Mouse (Mus musculus) CD4-positive, CD25-positive, alpha-beta regulatory T cell, adult 9 weeks (primary cell): Measurements from ENCODE around the gene Gm9887. TPM values are rescaled to one million over a fixed set of nuclear protein-coding genes. Genes with fewer than 3 reads are reported as not detected.

ENCODE experiments used
- polyA plus RNA-seq: library from polyadenylated mRNA; unstranded; fragments of 100-300 nt; shearing (Covaris generic); gene quantifications from one replicate; pipeline ENCODE4 v1.2.1, GENCODE M21; 2017

The Gm9887 gene
- not detected for polyA plus RNA-seq

DNA sequence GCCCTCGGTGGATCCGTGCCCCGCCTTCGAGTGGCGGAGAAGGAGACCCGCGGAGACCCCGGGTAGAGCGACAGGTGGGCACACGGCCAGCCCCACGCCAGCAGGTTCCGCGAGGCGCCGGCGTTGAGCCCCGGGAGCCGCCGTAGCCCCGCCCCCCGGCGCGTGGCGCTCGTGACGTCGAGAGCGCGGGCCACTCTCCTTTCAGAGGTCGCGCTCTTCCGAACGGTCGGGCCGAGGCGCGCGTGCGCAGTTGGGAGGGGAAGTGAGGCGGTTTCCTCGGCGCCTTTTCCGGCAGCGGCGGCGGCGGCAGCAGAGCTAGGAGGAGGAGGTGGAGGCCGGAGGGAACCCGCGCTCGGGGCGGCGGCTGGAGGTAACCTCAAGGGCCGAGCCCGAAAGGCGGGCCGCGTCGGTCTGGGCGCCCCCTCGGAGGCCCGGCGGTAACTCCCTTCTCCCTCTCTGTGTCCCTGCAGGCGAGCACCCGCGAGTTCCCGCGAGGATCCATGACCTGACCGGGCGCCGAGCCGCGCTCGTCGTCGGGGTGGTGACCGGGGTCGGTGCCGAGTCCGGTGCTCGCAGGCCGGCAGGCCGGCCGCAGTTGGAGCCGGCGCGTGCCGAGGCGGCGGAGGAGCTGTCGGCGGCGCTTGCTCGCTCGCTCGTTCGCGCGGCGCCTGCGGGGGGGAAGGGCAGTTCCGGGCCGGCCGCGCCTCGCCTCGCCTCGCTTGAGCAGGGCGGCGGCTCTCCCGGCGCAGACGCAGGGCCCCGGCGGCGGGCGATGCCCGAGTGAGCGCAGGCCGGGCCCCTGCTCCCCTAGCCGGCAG, at the start of gene Gm9887, which contains the start of gene Arf6:
Gm9887 (minus strand) TSS at position 605 of the 818 bp plus-strand sequence.
Arf6 (plus strand) TSS at position 297 of the 818 bp plus-strand sequence.

DNA sequence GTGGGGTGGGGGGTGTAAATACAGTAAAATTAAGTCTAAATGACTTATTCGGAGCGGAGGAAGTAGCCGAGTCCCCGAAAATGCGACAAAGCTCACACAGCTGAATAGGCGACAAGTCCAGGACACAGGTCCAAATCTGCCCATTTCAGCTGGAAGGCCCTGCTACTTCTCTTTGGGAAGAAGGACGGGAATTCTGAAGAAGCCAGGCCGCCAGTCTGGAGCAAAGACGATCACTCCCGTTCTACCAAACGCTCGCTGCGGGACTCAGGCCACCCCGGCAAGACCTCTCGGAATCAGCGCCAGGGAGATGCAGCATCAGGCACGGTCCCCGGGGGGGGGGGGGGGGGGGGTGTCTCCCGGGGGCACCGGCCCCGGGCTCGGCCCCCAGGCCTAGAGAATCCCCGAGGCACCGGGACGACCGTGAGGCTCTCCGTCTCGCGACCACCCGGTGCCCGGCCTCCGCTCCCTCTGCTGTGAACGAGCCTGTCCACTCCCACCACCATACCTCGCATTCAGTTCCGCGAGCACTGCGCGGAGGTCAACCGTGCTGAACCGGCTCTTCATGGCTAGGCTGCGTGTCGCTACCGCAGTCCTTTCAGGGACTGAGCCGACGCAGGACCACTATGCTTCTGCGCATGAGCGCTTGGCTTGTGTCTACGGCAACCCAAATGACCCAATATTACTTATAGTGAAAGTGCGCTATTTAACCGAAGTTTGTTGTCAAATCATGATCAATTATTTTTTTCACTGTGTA, 15.5 kb downstream of the Gm9887 start, which contains the start of gene Nemf:
Nemf (minus strand) TSS at position 620 of the 754 bp plus-strand sequence.

Other genes starting within 250 kb of the Gm9887 start
- 2,794 TPM for gene Rps29, start 213.3 kb downstream of the Gm9887 start, polyA plus RNA-seq
- 1.2 TPM for gene Lrr1, start 203.6 kb downstream of the Gm9887 start, polyA plus RNA-seq
- gene Rpl36al, start 188.4 kb downstream of the Gm9887 start, polyA plus RNA-seq = 505 TPM
- 10.8 TPM for gene Mgat2, start 188.3 kb downstream of the Gm9887 start, polyA plus RNA-seq
- gene Gm49383, start 175.4 kb downstream of the Gm9887 start, polyA plus RNA-seq = 23.6 TPM
- 7.3 TPM for gene Dnaaf2, start 174.0 kb downstream of the Gm9887 start, polyA plus RNA-seq
- 25.9 TPM for gene Gm49384, start 168.2 kb downstream of the Gm9887 start, polyA plus RNA-seq
- 9.6 TPM for gene Pole2, start 144.3 kb downstream of the Gm9887 start, polyA plus RNA-seq
- 26.4 TPM for gene Klhdc1, start 131.3 kb downstream of the Gm9887 start, polyA plus RNA-seq
- 15.9 TPM for gene Klhdc2, start 75.8 kb downstream of the Gm9887 start, polyA plus RNA-seq
- 151 TPM for gene Nemf, start 15.3 kb downstream of the Gm9887 start, polyA plus RNA-seq
- 13.5 TPM for gene Arf6, start 308 bp downstream of the Gm9887 start, polyA plus RNA-seq
- 3.6 TPM for gene Vcpkmt, start 210.6 kb upstream of the Gm9887 start, polyA plus RNA-seq